Mouse (Mus musculus) activated CD4-positive, CD25-positive, alpha-beta regulatory T cell, adult 4 months (primary cell): ENCODE data around the gene Ing3. TPM values are rescaled to one million over a fixed set of nuclear protein-coding genes. Genes with fewer than 3 reads are reported as not detected.

ENCODE experiments used
- ATAC-seq: one replicate; pipeline ENCODE4 v1.8.0; 2017
- polyA plus RNA-seq, 2 experiments: library from polyadenylated mRNA; unstranded; fragments of 100-300 nt; shearing (Covaris generic); gene quantifications; one replicate each; pipeline ENCODE4 v1.2.1; 2017

Gene Ing3
- polyA plus RNA-seq, 2 experiments from 2014 or later, result 57.6 to 114 TPM

DNA sequence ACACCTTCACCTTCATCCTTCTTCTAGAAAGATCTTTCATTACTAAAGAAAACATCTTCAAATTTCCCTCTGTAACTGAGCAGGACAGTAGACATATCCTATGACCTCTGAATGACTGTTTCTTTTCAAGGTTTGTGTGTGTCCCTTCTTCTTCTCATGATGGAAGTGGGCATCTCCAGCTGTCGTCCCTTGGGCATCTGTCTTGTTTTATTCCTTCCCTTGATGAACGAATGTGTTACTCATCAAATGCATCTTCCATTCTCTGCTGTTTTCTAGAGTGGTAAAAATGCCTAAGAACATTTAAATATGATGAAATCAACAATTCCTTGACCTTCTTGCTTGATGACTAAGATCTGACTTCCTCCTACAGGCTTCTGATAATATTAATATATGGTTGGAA, 43.7 kb downstream of the Ing3 start:
- no peak for ATAC-seq

DNA sequence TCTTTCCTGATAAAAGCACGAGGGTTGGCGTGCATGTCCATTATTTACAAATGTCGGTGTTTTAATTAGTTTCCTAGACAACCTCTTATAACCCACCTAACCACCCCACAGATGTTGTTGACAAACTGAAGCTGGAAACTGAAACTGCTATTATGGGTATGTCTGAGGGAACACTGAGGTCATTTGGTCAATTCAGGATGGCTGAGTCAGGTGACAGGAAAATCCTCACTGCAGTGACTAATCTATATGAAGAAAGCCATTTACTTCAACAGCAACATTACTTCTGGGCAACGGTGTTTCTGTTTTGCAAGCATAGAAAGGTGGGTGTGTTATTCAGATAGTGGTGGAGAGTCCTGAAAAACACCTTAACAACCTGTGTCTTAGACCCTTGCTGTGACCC, 48.8 kb downstream of the Ing3 start:
- ATAC-seq, result no peak

DNA sequence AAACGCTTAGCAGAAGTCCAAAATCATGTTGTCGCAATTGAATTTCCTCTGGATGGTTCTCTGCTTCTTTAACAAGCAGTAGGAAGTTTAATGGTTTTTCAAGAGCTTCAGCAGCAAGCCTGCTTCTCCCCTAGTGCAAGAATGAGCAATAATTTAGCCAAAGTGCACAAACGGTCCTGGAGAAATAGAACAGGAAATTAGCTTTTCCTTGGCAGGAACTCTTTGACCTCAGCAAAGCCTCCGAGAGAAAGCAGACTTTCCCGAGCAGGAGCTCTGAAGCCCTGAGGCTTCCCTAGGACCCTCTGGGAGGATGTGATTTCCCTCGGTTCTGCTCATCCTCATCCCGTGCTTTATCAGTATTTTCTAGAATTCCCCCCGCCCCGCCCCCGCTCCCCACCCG, 49.7 kb downstream of the Ing3 start:
- ATAC-seq, result no peak

- ATAC-seq, result no peak
Measured at GRCm38 (mm10) chr6:22000086-22000485, 50.7 kb downstream of the Ing3 start.

GRCm38 (mm10) chr6:22000881-22001280, 51.5 kb downstream of the Ing3 start:
- no peak for ATAC-seq

DNA sequence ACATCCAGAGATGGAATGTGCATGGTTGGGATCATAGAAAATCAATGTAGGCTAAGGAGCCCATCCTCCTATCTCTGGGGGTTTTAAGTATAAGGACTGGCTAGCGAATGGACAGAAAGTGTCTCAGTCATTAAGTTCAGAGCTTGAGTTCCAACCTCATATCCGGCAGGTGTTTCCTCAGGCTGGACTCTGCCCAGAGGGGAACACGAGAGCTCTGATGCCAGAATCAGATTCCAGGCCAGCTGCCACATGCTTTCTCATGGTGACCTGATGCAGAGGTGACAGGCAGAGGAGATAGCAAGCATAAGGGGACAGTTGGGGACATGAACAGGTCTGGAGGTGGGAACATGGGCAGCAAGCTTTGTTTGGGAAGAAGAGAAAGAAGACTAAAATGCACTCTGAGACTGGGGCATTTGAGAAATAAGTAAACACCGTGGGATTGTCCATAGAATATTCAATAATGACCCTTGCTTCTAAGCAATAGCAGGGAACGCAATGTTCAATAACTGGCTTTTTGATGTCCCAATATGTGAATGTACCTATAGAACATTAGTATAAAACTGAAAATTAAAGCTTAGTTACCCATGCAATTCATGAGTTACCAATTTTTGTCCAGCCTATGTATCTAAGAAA, 52.0 kb downstream of the Ing3 start:
- no peak for ATAC-seq

DNA sequence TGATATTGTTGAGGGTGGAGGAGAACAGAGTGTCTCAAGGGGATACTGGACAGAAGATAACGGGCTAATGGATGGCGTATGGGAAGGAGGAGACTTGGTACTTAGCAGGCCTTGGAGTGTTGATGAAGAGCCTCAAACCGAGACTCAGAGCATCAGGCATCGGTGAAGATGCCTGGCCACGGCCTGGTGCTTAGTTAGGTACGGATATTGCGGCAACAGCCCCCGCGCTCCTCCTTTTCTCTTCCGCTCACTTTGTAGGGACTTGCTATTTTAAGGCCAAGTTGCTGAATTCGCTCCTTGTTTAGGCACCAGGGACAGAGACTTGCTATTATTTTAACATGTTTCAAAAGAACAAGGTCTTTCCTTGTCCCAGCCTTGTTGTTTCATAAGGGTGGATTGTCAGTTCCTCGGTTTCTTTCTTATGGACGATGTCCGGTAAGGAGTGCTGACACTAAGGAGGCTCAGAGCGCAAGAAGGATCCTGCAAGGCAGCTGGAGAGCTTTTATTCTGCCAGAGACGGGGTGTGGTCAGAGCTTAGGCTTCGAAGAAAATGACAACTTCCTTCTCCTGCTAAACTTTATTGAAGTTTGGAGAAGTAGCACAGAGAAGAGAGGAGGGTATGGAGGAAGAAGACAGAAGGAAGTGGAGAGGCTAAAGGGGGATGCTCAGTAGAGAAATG, 53.3 kb downstream of the Ing3 start:
- no peak for ATAC-seq

- no peak for ATAC-seq
Measured at GRCm38 (mm10) chr6:22003200-22003587, 53.8 kb downstream of the Ing3 start.

GRCm38 (mm10) chr6:22003959-22004543, 54.7 kb downstream of the Ing3 start:
- no peak for ATAC-seq

- no peak for ATAC-seq
Measured at GRCm38 (mm10) chr6:22008346-22008745, 59.0 kb downstream of the Ing3 start.

DNA sequence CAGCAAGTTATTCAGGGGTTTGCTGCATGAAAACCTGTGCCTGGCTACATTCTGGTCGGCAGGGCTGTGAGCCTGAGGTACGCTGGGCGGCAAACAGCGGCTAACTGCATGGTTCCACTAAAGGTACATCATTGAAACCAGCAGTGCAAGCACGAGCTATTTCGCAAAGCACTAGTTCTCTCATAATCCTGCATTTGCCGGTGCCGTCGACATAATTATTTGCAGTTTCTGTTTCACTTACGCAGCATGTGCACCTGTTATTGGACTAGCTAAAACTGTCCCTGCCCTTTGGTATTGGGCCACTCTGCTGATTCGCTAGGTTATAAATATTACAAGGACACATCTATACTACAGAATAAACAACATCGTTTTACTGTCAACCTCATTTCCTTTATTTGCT, 60.9 kb downstream of the Ing3 start:
- no peak for ATAC-seq

DNA sequence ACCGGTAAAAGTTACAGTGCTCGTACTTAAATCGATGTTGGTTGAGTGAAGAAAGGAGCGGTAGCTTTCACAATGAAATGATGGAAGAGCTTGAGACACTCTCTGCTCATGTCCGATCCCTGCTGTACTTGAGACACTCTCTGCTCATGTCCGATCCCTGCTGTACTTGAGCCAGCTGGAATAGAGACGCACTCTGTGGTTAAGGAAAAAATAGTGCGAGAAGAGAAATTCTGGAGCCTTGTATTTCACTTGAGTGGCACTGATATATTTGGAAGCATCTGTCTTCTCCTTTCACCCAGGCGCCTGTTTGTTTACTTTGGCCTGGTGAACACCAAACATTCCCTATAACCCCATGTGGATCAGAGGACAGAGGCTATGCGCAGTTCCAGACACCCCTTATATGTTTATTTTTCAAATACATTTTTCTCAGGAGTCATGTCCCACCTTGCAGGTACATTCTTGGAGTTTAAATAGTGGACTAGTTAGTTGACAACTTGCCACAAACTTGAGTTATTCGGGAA, 61.5 kb downstream of the Ing3 start:
- ATAC-seq, result no peak

GRCm38 (mm10) chr6:22011546-22011945, 62.2 kb downstream of the Ing3 start:
- no peak for ATAC-seq

DNA sequence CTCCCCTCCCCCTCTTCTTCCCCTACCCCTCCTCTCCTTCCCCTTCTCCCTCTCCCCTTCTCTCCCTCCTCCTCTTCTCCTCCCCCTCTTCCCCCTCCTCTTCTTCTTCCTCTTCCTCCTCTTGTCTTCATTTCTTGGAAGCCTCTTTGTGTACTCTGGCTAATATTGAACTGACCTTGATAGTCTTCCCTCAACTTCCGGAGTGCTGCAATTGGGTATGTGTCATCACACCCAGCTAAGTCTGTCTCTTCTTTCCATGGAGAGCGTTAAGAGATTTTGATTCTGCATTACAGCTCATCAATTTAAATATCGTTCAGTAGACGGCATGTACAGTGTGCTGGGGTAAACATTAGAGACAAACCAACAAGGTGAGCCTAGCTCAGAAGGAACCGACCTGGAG, 62.7 kb downstream of the Ing3 start:
- ATAC-seq, result no peak

GRCm38 (mm10) chr6:22012501-22012900, 63.1 kb downstream of the Ing3 start:
- no peak for ATAC-seq

DNA sequence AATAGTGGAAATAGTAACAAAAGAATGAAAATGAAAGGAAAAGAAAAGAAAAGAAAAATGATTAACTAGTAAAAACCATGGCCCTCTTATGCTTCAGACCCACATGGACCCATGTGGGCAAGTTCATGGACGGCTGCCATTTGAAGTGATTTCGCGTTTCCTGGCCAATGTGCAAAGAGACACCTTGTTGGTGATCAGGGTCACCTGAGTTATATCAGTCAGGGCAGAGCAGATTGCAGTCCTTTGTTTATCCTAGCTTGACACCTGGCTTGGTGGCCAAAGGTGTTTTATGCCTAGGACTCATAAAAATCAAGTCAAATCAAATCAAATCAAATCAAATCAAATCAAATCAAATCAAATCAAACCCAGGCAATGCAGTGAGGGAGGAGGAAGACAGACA, 64.0 kb downstream of the Ing3 start:
- no peak for ATAC-seq

- no peak for ATAC-seq
Measured at GRCm38 (mm10) chr6:22014291-22014911, 65.0 kb downstream of the Ing3 start.

DNA sequence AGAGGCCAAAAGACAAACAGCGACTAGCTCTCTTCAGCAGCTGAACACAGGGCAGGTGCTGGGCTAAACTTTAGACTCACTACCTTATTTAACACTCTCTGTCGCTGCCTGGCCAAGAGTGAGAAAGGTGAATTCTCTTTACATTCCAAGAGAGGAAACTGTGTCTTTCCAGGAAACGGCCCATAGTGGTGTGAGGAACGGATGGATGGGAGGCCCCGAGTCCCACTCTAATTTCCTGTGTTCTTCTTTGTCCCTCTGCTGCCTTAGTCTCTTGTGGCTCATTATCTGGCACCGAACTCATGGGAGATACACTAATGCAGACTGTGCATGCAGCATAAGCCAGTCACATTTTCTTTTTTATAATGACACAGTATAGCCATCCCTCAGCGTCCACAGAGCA, 68.3 kb downstream of the Ing3 start:
- no peak for ATAC-seq

DNA sequence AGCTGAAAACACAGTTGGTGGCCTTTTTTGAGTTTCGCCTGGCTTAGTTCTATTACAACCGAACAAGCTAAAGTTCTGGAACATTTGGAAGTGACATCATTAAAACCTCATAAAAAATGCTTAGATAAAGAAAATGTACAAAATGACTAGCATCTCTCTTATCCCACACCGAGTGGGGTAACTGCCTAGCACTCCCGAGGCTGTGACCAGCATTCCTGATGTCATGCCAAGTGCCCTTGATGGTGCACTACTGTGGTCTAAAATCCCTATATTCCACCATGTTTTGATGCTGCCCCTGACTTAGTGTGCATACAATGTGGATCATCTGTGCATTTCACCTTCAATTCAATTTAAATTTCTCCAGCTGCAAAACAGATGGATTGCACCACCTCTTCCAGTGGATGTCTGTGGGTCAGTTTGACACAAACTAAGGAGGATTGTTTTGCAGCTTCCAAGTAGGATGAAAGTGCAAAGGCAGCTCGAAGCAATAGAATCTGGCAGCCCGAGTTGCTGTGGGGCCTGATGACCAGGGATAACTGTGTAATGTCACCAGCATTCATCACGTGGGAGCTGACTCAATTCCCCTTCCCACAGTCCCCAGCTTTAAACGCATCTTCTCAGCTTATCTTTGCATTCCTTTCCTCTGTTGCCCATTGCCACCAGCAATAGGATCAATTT, 69.5 kb downstream of the Ing3 start:
- no peak for ATAC-seq

DNA sequence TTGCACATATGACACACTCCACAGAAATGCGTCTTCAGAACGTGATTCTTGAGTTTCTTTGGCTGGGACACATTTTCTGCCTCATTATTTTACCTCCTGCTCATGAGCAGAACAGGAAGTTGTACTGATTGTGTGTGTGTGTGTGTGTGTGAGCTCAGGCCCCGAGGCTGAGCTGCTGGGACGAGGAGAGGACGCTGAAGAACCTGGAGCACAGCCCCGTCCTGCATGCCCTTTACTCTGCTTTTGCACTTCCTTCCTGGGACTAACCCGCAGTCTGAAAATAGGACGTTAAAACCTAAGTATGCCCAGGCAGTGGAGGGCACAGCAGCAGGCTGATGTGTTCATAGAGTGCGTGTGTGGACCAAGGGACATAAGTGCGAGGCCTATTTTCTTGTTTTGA, 70.3 kb downstream of the Ing3 start:
- ATAC-seq, result no peak

DNA sequence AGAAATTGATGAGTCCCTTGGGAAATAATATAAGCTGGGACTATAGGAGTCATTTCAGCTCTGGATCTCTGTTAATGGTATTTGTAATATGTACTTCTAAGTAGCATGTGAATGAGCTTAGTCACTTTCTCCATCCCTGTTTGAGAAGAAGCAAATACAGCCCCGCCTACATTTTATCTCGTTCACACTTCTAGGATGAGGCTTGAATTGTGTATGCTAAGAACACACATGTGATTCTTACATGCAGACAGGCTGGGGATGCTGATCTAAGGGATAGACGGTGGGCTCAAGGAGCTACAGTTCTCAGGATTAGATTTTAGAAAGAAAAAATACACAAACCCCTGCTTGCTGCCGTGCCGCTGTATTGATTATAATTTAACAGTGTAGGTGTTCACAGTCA, 71.3 kb downstream of the Ing3 start:
- no peak for ATAC-seq

- no peak for ATAC-seq
Measured at GRCm38 (mm10) chr6:22021315-22021714, 71.9 kb downstream of the Ing3 start.

DNA sequence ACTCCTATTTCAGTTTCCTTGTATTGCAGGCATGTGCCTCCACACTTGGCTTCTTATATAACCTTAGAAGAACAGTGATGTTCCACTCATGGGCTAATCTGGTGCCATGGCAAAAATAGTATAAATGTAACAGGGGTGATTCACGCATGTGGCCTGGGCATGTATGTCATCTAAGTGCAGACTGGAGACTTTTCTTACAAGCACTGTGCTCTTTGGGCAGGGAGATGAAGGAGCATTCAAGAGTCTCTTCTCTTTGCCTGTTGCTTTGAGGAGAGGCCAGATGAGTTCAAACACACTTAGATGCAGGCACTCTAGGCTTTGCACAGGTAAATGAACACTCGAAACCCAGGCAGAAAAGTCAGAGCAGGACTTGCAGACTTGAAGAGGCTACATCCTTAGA, 74.8 kb downstream of the Ing3 start:
- ATAC-seq, result no peak
